Mouse (Mus musculus) liver, postnatal 0 days (tissue): Measurements from ENCODE around the gene Hpca. TPM values are rescaled to one million over a fixed set of nuclear protein-coding genes. Genes with fewer than 3 reads are reported as not detected.

Experiments used
- ATAC-seq: fragments of 200-750 bp; cut with Nextera tagmentation; 2 replicates; pipeline ENCODE4 v1.8.0; 2017; ENCODE audit warnings: mild to moderate bottlenecking, moderate library complexity
- DNase-seq: peaks from one replicate; pipeline ENCODE4 v3.0.0-alpha.2; 2016
- H3K27ac ChIP-seq: fragments of 300-500 bp; sonication (generic); 2 replicates; pipeline ENCODE4 v1.5.1; 2014; ENCODE audit warnings: antibody characterized with exemption, moderate library complexity, mild to moderate bottlenecking, low read depth
- H3K27me3 ChIP-seq: fragments of 300-500 bp; sonication (generic); 2 replicates; pipeline ENCODE4 v1.6.1; 2014; ENCODE audit warnings: low read length, control low read depth, mixed read lengths; ENCODE audit not compliant: insufficient read depth
- H3K36me3 ChIP-seq: fragments of 300-500 bp; sonication (generic); replicated peaks from 2 replicates; pipeline ENCODE4 v1.6.1; 2014; ENCODE audit warnings: mild to moderate bottlenecking, control low read depth, low read length, moderate library complexity, mixed read lengths; ENCODE audit not compliant: insufficient read depth
- H3K4me1 ChIP-seq: fragments of 300-500 bp; sonication (generic); 2 replicates; pipeline ENCODE4 v1.6.1; 2014; ENCODE audit warnings: antibody characterized with exemption, mild to moderate bottlenecking, control low read depth; ENCODE audit not compliant: insufficient read depth
- H3K4me2 ChIP-seq: fragments of 300-500 bp; sonication (generic); 2 replicates; pipeline ENCODE4 v1.6.1; 2014; ENCODE audit warnings: low read depth, mild to moderate bottlenecking, low read length, moderate library complexity, mixed read lengths
- H3K4me3 ChIP-seq: fragments of 300-500 bp; sonication (generic); 2 replicates; pipeline ENCODE4 v1.5.1; 2014; ENCODE audit warnings: low read depth, low read length
- H3K9ac ChIP-seq: fragments of 300-500 bp; sonication (generic); replicated peaks from 2 replicates; pipeline ENCODE4 v1.6.1; 2014; ENCODE audit warnings: mild to moderate bottlenecking, moderate library complexity
- H3K9me3 ChIP-seq: fragments of 300-500 bp; sonication (generic); 2 replicates; pipeline ENCODE4 v1.6.1; 2016; ENCODE audit warnings: mild to moderate bottlenecking, control low read depth, low read length, mixed read lengths
- CTCF ChIP-seq: sonication (generic); IDR thresholded peaks from 2 replicates; pipeline ENCODE4 v1.5.1; 2016; ENCODE audit warnings: antibody characterized with exemption, low read depth
- EP300 ChIP-seq: IDR thresholded peaks from 2 replicates; pipeline ENCODE4 v1.6.1; 2016; ENCODE audit warnings: antibody characterized with exemption, low read depth, mild to moderate bottlenecking
- WGBS: fragments of 180-500 bp; shearing (Covaris S2); extraction: QIAGEN DNeasy Blood & Tissue Kit; methylation state at CpG from one replicate; pipeline ENCODE4 v1.1.7; 2014; ENCODE audit not compliant: insufficient replicate concordance; 5-methylcytosine and 5-hydroxymethylcytosine counted together
- polyA plus RNA-seq: library from polyadenylated mRNA; unstranded; fragments of >200 nt; fragmentation: Nextera tagmentation; extraction: Ambion mirVana; gene quantifications from 2 replicates; pipeline ENCODE4 v1.2.1, GENCODE M21; 2015

The Hpca gene
- polyA plus RNA-seq, 1 experiment from 2014 or later = 0.18 TPM

GRCm38 (mm10) chr4:129130755-129131303, 9.0 kb upstream of the Hpca start:
- TF ChIP-seq EP300 = no peak
- TF ChIP-seq CTCF = no peak
- no peaks in the 10 kb centered on the region for H3K36me3 ChIP-seq
- H3K4me1 ChIP-seq = peaks cover 10% of the 10 kb centered on the region; the same call in 1 of the 2 replicates
- H3K27ac ChIP-seq = no peak overlapping the region
- no peak overlapping the region for H3K9ac ChIP-seq
- H3K27me3 ChIP-seq = peaks cover 30% of the 10 kb centered on the region
- DNase-seq = no peak
- no peaks in the 10 kb centered on the region for H3K9me3 ChIP-seq
- no peak for ATAC-seq
- WGBS = 5% methylated on average over 17 of the region's 17 CpGs
- peak overlapping the region; percentile 15; the same call in 1 of the 2 replicates for H3K4me2 ChIP-seq
- H3K4me3 ChIP-seq = no peak overlapping the region

DNA sequence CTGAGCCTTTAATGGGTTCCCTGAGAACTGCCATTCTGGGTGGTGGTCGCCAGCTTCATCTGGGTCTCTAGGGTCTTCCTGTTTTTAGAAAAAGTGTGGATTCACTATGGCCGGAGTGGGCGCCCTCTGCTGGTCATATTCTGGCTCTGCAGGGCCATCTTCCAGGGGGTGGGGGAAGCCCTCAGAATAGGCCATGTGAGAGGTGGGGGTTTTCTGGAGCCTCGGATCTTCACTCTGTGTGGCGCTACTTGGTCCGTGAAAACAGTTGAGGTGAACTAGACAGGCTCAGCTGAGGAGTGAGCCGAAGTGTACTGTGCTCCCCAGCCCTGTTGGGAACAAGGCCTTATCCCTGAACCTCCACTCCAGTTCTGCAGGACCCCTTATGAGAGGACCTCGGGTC, 8.3 kb upstream of the Hpca start:
- no peak overlapping the region for H3K9ac ChIP-seq
- H3K4me1 ChIP-seq = peaks cover 12% of the 10 kb centered on the region; the same call in 1 of the 2 replicates
- 0 out of 2 replicates have a peak overlapping the region, but pooled peaks have one; percentile 15 for H3K4me2 ChIP-seq
- H3K9me3 ChIP-seq = no peaks in the 10 kb centered on the region
- 3% methylated on average over 8 of the region's 8 CpGs for WGBS
- H3K27ac ChIP-seq = no peak overlapping the region
- no peak overlapping the region for H3K4me3 ChIP-seq
- TF ChIP-seq CTCF = peak; percentile 81
- TF ChIP-seq EP300 = no peak
- ATAC-seq (peak; percentile 40; the same call in 1 of the 2 replicates), DNase-seq (peak; percentile 67)
- H3K27me3 ChIP-seq = peaks cover 30% of the 10 kb centered on the region
- H3K36me3 ChIP-seq = no peaks in the 10 kb centered on the region

- Histone ChIP-seq H3K4me3 (no peak overlapping the region), H3K4me1 (peaks cover 10% of the 10 kb centered on the region; the same call in 1 of the 2 replicates), H3K9me3 (no peaks in the 10 kb centered on the region), H3K4me2 (no peak overlapping the region), H3K27ac (no peak overlapping the region), H3K9ac (no peak overlapping the region), H3K27me3 (peaks cover 31% of the 10 kb centered on the region), H3K36me3 (no peaks in the 10 kb centered on the region)
- ATAC-seq (no peak), DNase-seq (no peak)
- TF ChIP-seq EP300 (no peak), CTCF (no peak)
- WGBS = 53% methylated on average over 9 of the region's 9 CpGs
Observed at GRCm38 (mm10) chr4:129129387-129129786, 7.6 kb upstream of the Hpca start.

GRCm38 (mm10) chr4:129128582-129129338, 6.9 kb upstream of the Hpca start:
- no peaks in the 10 kb centered on the region for H3K9me3 ChIP-seq
- H3K4me3 ChIP-seq = no peak overlapping the region
- DNase-seq (no peak), ATAC-seq (no peak)
- no peak overlapping the region for H3K9ac ChIP-seq
- H3K36me3 ChIP-seq = no peaks in the 10 kb centered on the region
- no peak overlapping the region for H3K4me2 ChIP-seq
- WGBS = 58% methylated on average over 13 of the region's 13 CpGs
- peaks cover 10% of the 10 kb centered on the region; the same call in 1 of the 2 replicates for H3K4me1 ChIP-seq
- no peak overlapping the region for H3K27ac ChIP-seq
- H3K27me3 ChIP-seq = peaks cover 34% of the 10 kb centered on the region
- TF ChIP-seq CTCF (no peak), EP300 (no peak)

- Histone ChIP-seq H3K4me2 (no peak overlapping the region), H3K4me3 (no peak overlapping the region), H3K27ac (no peak overlapping the region), H3K4me1 (peaks cover 15% of the 10 kb centered on the region; the same call in 1 of the 2 replicates), H3K9me3 (no peaks in the 10 kb centered on the region), H3K9ac (no peak overlapping the region), H3K36me3 (no peaks in the 10 kb centered on the region), H3K27me3 (peaks cover 61% of the 10 kb centered on the region)
- no peak for TF ChIP-seq CTCF
- no peak for TF ChIP-seq EP300
- DNase-seq (no peak), ATAC-seq (no peak; the same call in 1 of the 2 replicates)
- 16% methylated on average over 19 of the region's 19 CpGs for WGBS
Observed at GRCm38 (mm10) chr4:129125736-129126451, 4.1 kb upstream of the Hpca start.

DNA sequence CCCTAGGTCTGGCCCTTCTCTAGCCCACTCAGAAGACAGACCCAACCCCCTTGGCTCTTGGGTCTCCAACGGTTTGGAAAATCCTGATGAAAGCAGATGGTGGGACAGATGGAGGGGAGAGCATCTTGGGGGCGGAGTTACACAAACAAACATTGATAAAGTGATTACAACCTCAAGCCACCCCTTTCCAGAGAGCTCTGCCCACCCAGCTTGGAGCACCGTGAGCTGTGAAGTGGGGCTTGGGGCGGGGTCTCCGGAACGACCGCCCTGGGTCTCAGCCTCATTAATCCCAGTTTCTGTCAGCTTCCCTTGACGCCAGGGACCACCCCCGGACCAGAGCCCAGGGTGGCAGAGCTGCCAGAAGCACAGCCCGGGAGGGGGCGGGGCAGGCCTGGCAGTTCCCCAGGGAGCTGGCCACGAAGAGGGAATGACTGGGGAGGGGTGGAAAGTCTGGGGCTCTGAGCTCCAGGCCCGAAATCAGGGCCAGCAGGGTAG, 2.9 kb upstream of the Hpca start:
- no peak overlapping the region for H3K9ac ChIP-seq
- ATAC-seq (no peak), DNase-seq (no peak)
- H3K27me3 ChIP-seq = peaks cover 68% of the 10 kb centered on the region
- no peaks in the 10 kb centered on the region for H3K9me3 ChIP-seq
- H3K36me3 ChIP-seq = no peaks in the 10 kb centered on the region
- TF ChIP-seq EP300 (no peak), CTCF (no peak)
- H3K4me3 ChIP-seq = no peak overlapping the region
- WGBS = 8% methylated on average over 13 of the region's 13 CpGs
- peaks cover 7% of the 10 kb centered on the region; the same call in 1 of the 2 replicates for H3K4me1 ChIP-seq
- no peak overlapping the region for H3K27ac ChIP-seq
- no peak overlapping the region for H3K4me2 ChIP-seq
